ENCODE assay signal across 23 mouse cellular contexts in genomic region chr4:100232541-100232940, GRCm38 (mm10).
DNase-seq lines count a peak whose midpoint lies in the region; ATAC-seq lines count a peak whose summit lies in the region.
"Had no signal": no experiment of that assay in that cellular context is flagged by ENCODE, and none has a peak within 500 bp of the region (broad histone marks: within the 10 kb centered on the region; RNA-seq: fewer than 3 reads in every experiment).

No protein-coding gene starts in this region.

- no peak overlapping the region for H3K9ac ChIP-seq in heart, embryonic 11.5 days (ENCODE audit: low read depth, low read length)
- no peak overlapping the region for H3K9ac ChIP-seq in intestine, embryonic 16.5 days (ENCODE audit: low read depth, low read length)
- H3K9ac ChIP-seq: heart, embryonic 13.5 days; hindbrain, embryonic 13.5 days; limb, embryonic 13.5 days; lung, embryonic 15.5 days; midbrain, embryonic 13.5 days; stomach, embryonic 15.5 days had no signal

- WGBS in heart, embryonic 11.5 days (ENCODE audit: insufficient replicate concordance), result 72% methylated on average over 7 of the region's 7 CpGs
- WGBS in intestine, embryonic 16.5 days, result 65% methylated on average over 7 of the region's 7 CpGs

- DNase-seq in heart, adult 11 months, result peak; percentile 12
- DNase-seq in natural killer cell, adult 2 months (ENCODE audit: low spot score in 2 of 2), result no peak
- no peak for DNase-seq in layer of hippocampus, postnatal 10 days (ENCODE audit: low spot score in 2 of 2)
- DNase-seq: cerebellum, adult 11-12 months; cerebellum, postnatal 10 days; heart, postnatal 36 days; kidney, adult 2 months; kidney, postnatal 14 days had no signal

- no peak overlapping the region for H3K4me2 ChIP-seq in heart, embryonic 11.5 days
- no peak overlapping the region for H3K4me2 ChIP-seq in intestine, embryonic 16.5 days (ENCODE audit: low read depth, low read length)
- H3K4me2 ChIP-seq: heart, embryonic 13.5 days; hindbrain, embryonic 13.5 days; limb, embryonic 13.5 days; liver, embryonic 11.5 days; lung, embryonic 15.5 days; midbrain, embryonic 13.5 days; stomach, embryonic 15.5 days had no signal

- no peaks in the 10 kb centered on the region for H3K36me3 ChIP-seq in heart, embryonic 11.5 days (ENCODE audit: control insufficient read depth, insufficient read depth, low read length)
- no peaks in the 10 kb centered on the region for H3K36me3 ChIP-seq in intestine, embryonic 16.5 days (ENCODE audit: control insufficient read depth, insufficient read depth, low read length)
- H3K36me3 ChIP-seq: heart, embryonic 13.5 days; hindbrain, embryonic 13.5 days; limb, embryonic 13.5 days; lung, embryonic 15.5 days; midbrain, embryonic 13.5 days; stomach, embryonic 15.5 days had no signal

- H3K9me3 ChIP-seq in heart, embryonic 11.5 days (replicated peaks; ENCODE audit: control insufficient read depth, low read length), result no peaks in the 10 kb centered on the region
- H3K9me3 ChIP-seq in intestine, embryonic 16.5 days (ENCODE audit: control insufficient read depth, low read length), result no peaks in the 10 kb centered on the region
- H3K9me3 ChIP-seq: heart, embryonic 13.5 days; hindbrain, embryonic 13.5 days; limb, embryonic 13.5 days; lung, embryonic 15.5 days; megakaryocyte, embryonic 14.5 days; midbrain, embryonic 13.5 days; stomach, embryonic 15.5 days had no signal

- H3K27me3 ChIP-seq in heart, embryonic 11.5 days (ENCODE audit: control insufficient read depth, insufficient read depth, low read length), result no peaks in the 10 kb centered on the region
- no peaks in the 10 kb centered on the region for H3K27me3 ChIP-seq in intestine, embryonic 16.5 days (replicated peaks; ENCODE audit: control insufficient read depth, insufficient read depth, low read length)
- H3K27me3 ChIP-seq: heart, embryonic 13.5 days; hindbrain, embryonic 13.5 days; lung, embryonic 15.5 days; megakaryocyte, embryonic 14.5 days; midbrain, embryonic 13.5 days; stomach, embryonic 15.5 days had no signal

- peaks cover 34% of the 10 kb centered on the region for H3K4me1 ChIP-seq in heart, embryonic 11.5 days (ENCODE audit: control insufficient read depth, insufficient read depth, low read length)
- no peaks in the 10 kb centered on the region for H3K4me1 ChIP-seq in intestine, embryonic 16.5 days (ENCODE audit: control insufficient read depth, insufficient read depth, low read length)
- H3K4me1 ChIP-seq: hindbrain, embryonic 13.5 days; megakaryocyte, embryonic 14.5 days; midbrain, embryonic 13.5 days had no signal

- ATAC-seq in heart, embryonic 11.5 days (replicated peaks; ENCODE audit: insufficient number of reproducible peaks, low FRiP score, low TSS enrichment), result no peak
- ATAC-seq in common myeloid progenitor, adult 5-6 weeks (replicated peaks; ENCODE audit: low read depth, poor library complexity, severe bottlenecking), result peak; percentile 62
- peak; percentile 91 for ATAC-seq in intestine, embryonic 16.5 days
- peak; percentile 44 for ATAC-seq in megakaryocyte-erythroid progenitor cell, adult 5-6 weeks (replicated peaks; ENCODE audit: low FRiP score, low TSS enrichment, poor library complexity, severe bottlenecking)
- ATAC-seq: forebrain, embryonic 16.5 days; midbrain, embryonic 13.5 days had no signal

- H3K27ac ChIP-seq in heart, embryonic 11.5 days (ENCODE audit: low read depth, low read length), result no peak overlapping the region
- no peak overlapping the region for H3K27ac ChIP-seq in intestine, embryonic 16.5 days (ENCODE audit: low read length)
- H3K27ac ChIP-seq: hindbrain, embryonic 13.5 days; layer of hippocampus, adult 2 months; limb, embryonic 13.5 days; lung, embryonic 15.5 days; midbrain, embryonic 13.5 days; stomach, embryonic 15.5 days had no signal

- H3K4me3 ChIP-seq in heart, embryonic 11.5 days (ENCODE audit: low read depth, low read length), result no peak overlapping the region
- no peak overlapping the region for H3K4me3 ChIP-seq in intestine, embryonic 16.5 days (ENCODE audit: low read length)
- H3K4me3 ChIP-seq: erythroblast, embryonic 14.5 days; heart, embryonic 13.5 days; hindbrain, embryonic 13.5 days; layer of hippocampus, adult 2 months; limb, embryonic 13.5 days; lung, embryonic 15.5 days; megakaryocyte, embryonic 14.5 days; midbrain, embryonic 13.5 days; stomach, embryonic 15.5 days had no signal
